Mouse (Mus musculus) bone marrow macrophage, adult 2 months (primary cell): ENCODE data around the gene Ccdc82.

Source experiments
- CTCF ChIP-seq: IDR thresholded peaks from 2 replicates; pipeline ENCODE4 v1.5.1; 2012; ENCODE audit warnings: low read depth, mild to moderate bottlenecking, low read length, moderate library complexity
- POLR2A ChIP-seq: IDR thresholded peaks from 2 replicates; pipeline ENCODE4 v1.6.1; 2012; ENCODE audit warnings: mild to moderate bottlenecking, low read depth, low read length, borderline replicate concordance

DNA sequence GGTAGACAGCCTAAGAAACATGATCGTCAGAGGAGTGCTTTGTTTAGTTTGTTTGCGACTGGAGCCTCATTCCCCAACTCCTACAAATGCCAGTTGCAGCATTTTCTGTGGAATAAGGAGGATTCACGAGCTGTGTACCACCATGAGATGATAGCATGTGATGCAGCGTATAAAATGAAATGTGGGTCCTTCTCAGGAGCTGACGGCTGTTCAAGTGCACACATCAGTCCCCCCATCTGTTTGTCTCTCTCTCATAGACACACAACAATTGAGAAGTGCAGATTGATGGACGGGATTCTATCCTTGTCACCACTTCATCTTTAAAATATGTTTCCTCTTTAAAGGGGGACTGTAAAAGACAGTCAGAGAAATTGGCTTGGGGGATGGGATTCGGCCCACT lies 63.1 kb downstream of the Ccdc82 start:
- TF ChIP-seq CTCF (no peak), POLR2A (no peak)
